Comparison of ENCODE assay signal across 9 mouse cellular contexts in genomic region chr3:142321930-142322329, GRCm38 (mm10).
DNase-seq lines count a peak whose midpoint lies in the region; ATAC-seq and TF ChIP-seq lines count a peak whose summit lies in the region.
"Had no signal": no experiment of that assay in that cellular context is flagged by ENCODE, and none has a peak within 500 bp of the region (broad histone marks: within the 10 kb centered on the region; RNA-seq: fewer than 3 reads in every experiment).

No protein-coding gene starts in this region.

- no peak overlapping the region for H3K4me2 ChIP-seq in kidney, postnatal 0 days (ENCODE audit: low read length)
- no peak overlapping the region for H3K4me2 ChIP-seq in forebrain, embryonic 12.5 days
- H3K4me2 ChIP-seq: limb, embryonic 15.5 days had no signal

- no peak overlapping the region for H3K27ac ChIP-seq in kidney, postnatal 0 days
- no peak overlapping the region for H3K27ac ChIP-seq in forebrain, embryonic 12.5 days
- H3K27ac ChIP-seq: limb, embryonic 15.5 days had no signal

- no peak overlapping the region for H3K9ac ChIP-seq in kidney, postnatal 0 days (ENCODE audit: low read depth, low read length)
- no peak overlapping the region for H3K9ac ChIP-seq in forebrain, embryonic 12.5 days
- H3K9ac ChIP-seq: limb, embryonic 15.5 days had no signal

- H3K36me3 ChIP-seq in kidney, postnatal 0 days (ENCODE audit: insufficient read depth, low read length): no peaks in the 10 kb centered on the region
- H3K36me3 ChIP-seq in forebrain, embryonic 12.5 days (replicated peaks): no peaks in the 10 kb centered on the region
- H3K36me3 ChIP-seq: limb, embryonic 15.5 days had no signal

- no peak for TF ChIP-seq CTCF in kidney, postnatal 0 days (IDR thresholded peaks at IDR 0.05; ENCODE audit: low read depth)

- H3K27me3 ChIP-seq in kidney, postnatal 0 days (ENCODE audit: insufficient read depth, low read length): no peaks in the 10 kb centered on the region
- no peaks in the 10 kb centered on the region for H3K27me3 ChIP-seq in forebrain, embryonic 12.5 days
- H3K27me3 ChIP-seq: limb, embryonic 15.5 days had no signal

- 54% methylated on average over 6 of the region's 6 CpGs for WGBS in kidney, postnatal 0 days
- 87% methylated on average over 6 of the region's 6 CpGs for WGBS in forebrain, embryonic 12.5 days

- H3K9me3 ChIP-seq in kidney, postnatal 0 days (replicated peaks; ENCODE audit: low read length): no peaks in the 10 kb centered on the region
- H3K9me3 ChIP-seq in forebrain, embryonic 12.5 days: no peaks in the 10 kb centered on the region
- H3K9me3 ChIP-seq: limb, embryonic 15.5 days had no signal

- 0 out of 2 replicates have a peak, but pooled peaks cover 6% of the 10 kb centered on the region for H3K4me1 ChIP-seq in kidney, postnatal 0 days (replicated peaks; ENCODE audit: insufficient read depth, low read length)
- H3K4me1 ChIP-seq in forebrain, embryonic 12.5 days: peaks cover 3% of the 10 kb centered on the region
- H3K4me1 ChIP-seq: limb, embryonic 15.5 days had no signal

- no peak for ATAC-seq in kidney, postnatal 0 days (replicated peaks; ENCODE audit: low FRiP score, low read depth)
- ATAC-seq in forebrain, embryonic 12.5 days (ENCODE audit: low FRiP score): no peak

- DNase-seq in urinary bladder, postnatal 14 days (ENCODE audit: low spot score): peak; percentile 67
- no peak for DNase-seq in urinary bladder, postnatal 10 days (ENCODE audit: low spot score)
- DNase-seq in gastrocnemius, adult 8-10 months (ENCODE audit: low spot score in 2 of 2): peak; percentile 26 to 60
- peak; percentile 45 for DNase-seq in kidney, postnatal 0 days (ENCODE audit: low spot score)
- DNase-seq in ovary, postnatal 14 days (ENCODE audit: low spot score): peak; percentile 12
- DNase-seq in urinary bladder, postnatal 4 days (ENCODE audit: low spot score in 2 of 2): no peak
- DNase-seq in yolk sac, embryonic 10.5 days (ENCODE audit: low spot score): no peak

- no peak overlapping the region for H3K4me3 ChIP-seq in kidney, postnatal 0 days (replicated peaks; ENCODE audit: low read depth, low read length)
- H3K4me3 ChIP-seq in forebrain, embryonic 12.5 days (replicated peaks): no peak overlapping the region
- H3K4me3 ChIP-seq: limb, embryonic 15.5 days had no signal

Comparison
In these comparisons a context has a peak if more than half of its experiments do, and no peak if none do; other contexts are left out.
1. DNase-seq: peak in urinary bladder, postnatal 14 days (single experiment), gastrocnemius, adult 8-10 months (2 of 2), kidney, postnatal 0 days (single experiment) and ovary, postnatal 14 days (single experiment); none in urinary bladder, postnatal 10 days (single experiment), urinary bladder, postnatal 4 days (0 of 2) and yolk sac, embryonic 10.5 days (single experiment).